Mouse (Mus musculus) embryonic facial prominence, embryonic 11.5 days (tissue): Measurements from ENCODE around the gene Gna12. TPM values are rescaled to one million over a fixed set of nuclear protein-coding genes. Genes with fewer than 3 reads are reported as not detected.

Source experiments
- ATAC-seq: fragments of 200-750 bp; cut with Nextera tagmentation; replicated peaks from 2 replicates; pipeline ENCODE4 v1.8.0; 2017; ENCODE audit warnings: low read depth; ENCODE audit not compliant: insufficient number of reproducible peaks, low FRiP score, low TSS enrichment
- DNase-seq: peaks from one replicate; pipeline ENCODE4 v3.0.0-alpha.2; 2015; ENCODE audit warnings: low spot score
- H3K27ac ChIP-seq: fragments of 300-500 bp; sonication (generic); replicated peaks from 2 replicates; pipeline ENCODE4 v1.5.1; 2014; ENCODE audit warnings: mild to moderate bottlenecking, low read depth, low read length, control low read depth
- H3K27me3 ChIP-seq: fragments of 300-500 bp; sonication (generic); 2 replicates; pipeline ENCODE4 v1.6.1; 2014; ENCODE audit warnings: mild to moderate bottlenecking, low read length, moderate library complexity, mixed read lengths; ENCODE audit not compliant: control insufficient read depth, insufficient read depth
- H3K36me3 ChIP-seq: fragments of 300-500 bp; sonication (generic); replicated peaks from 2 replicates; pipeline ENCODE4 v1.6.1; 2014; ENCODE audit warnings: low read depth, mild to moderate bottlenecking, low read length, moderate library complexity, mixed read lengths; ENCODE audit not compliant: control insufficient read depth, insufficient read depth
- H3K4me1 ChIP-seq: fragments of 300-500 bp; sonication (generic); 2 replicates; pipeline ENCODE4 v1.6.1; 2014; ENCODE audit warnings: low read length, mixed read lengths; ENCODE audit not compliant: control insufficient read depth, insufficient read depth
- H3K4me2 ChIP-seq: fragments of 300-500 bp; sonication (generic); 2 replicates; pipeline ENCODE4 v1.6.1; 2014; ENCODE audit warnings: low read depth, mild to moderate bottlenecking, control low read depth, low read length, moderate library complexity
- H3K4me3 ChIP-seq: fragments of 300-500 bp; sonication (generic); 2 replicates; pipeline ENCODE4 v1.5.1; 2014; ENCODE audit warnings: low read depth, low read length, control low read depth
- H3K9ac ChIP-seq: fragments of 300-500 bp; sonication (generic); replicated peaks from 2 replicates; pipeline ENCODE4 v1.6.1; 2014; ENCODE audit warnings: mild to moderate bottlenecking, control low read depth, low read length
- H3K9me3 ChIP-seq: fragments of 300-500 bp; sonication (generic); replicated peaks from 2 replicates; pipeline ENCODE4 v1.6.1; 2016; ENCODE audit warnings: mild to moderate bottlenecking, low read length, inconsistent platforms, mixed read lengths; ENCODE audit not compliant: control insufficient read depth
- WGBS: fragments of 180-500 bp; shearing (Covaris S2); extraction: QIAGEN DNeasy Blood & Tissue Kit; methylation state at CpG from one replicate; pipeline ENCODE4 v1.1.7; 2014; 5-methylcytosine and 5-hydroxymethylcytosine counted together
- polyA plus RNA-seq: library from polyadenylated mRNA; unstranded; fragments of >200 nt; fragmentation: Nextera tagmentation; extraction: Ambion mirVana; gene quantifications from 2 replicates; pipeline ENCODE4 v1.2.1, GENCODE M21; 2014

The Gna12 gene
- polyA plus RNA-seq, 1 experiment from 2014 or later: 46.8 TPM

- H3K4me3 ChIP-seq: no peak overlapping the region
- no peak overlapping the region for H3K9ac ChIP-seq
- H3K4me1 ChIP-seq: no peaks in the 10 kb centered on the region
- WGBS: 87% methylated on average over 3 of the region's 3 CpGs
- no peaks in the 10 kb centered on the region for H3K9me3 ChIP-seq
- no peak overlapping the region for H3K27ac ChIP-seq
- no peak overlapping the region for H3K4me2 ChIP-seq
- no peaks in the 10 kb centered on the region for H3K27me3 ChIP-seq
- no peaks in the 10 kb centered on the region for H3K36me3 ChIP-seq
- no peak for DNase-seq
- ATAC-seq: no peak
These were observed 28.1 kb upstream of the Gna12 start for GRCm38 (mm10) chr5:140858335-140858734.

GRCm38 (mm10) chr5:140857432-140858154, 27.4 kb upstream of the Gna12 start:
- 50% methylated on average over 8 of the region's 8 CpGs for WGBS

GRCm38 (mm10) chr5:140855909-140856530, 25.8 kb upstream of the Gna12 start:
- H3K4me3 ChIP-seq: no peak overlapping the region
- ATAC-seq (no peak), DNase-seq (no peak)
- no peak overlapping the region for H3K4me2 ChIP-seq
- no peaks in the 10 kb centered on the region for H3K36me3 ChIP-seq
- no peaks in the 10 kb centered on the region for H3K9me3 ChIP-seq
- no peaks in the 10 kb centered on the region for H3K4me1 ChIP-seq
- H3K27me3 ChIP-seq: no peaks in the 10 kb centered on the region
- no peak overlapping the region for H3K27ac ChIP-seq
- WGBS: 59% methylated on average over 11 of the region's 11 CpGs
- H3K9ac ChIP-seq: no peak overlapping the region

More at GRCm38 (mm10) chr5:140857432-140858154, 27.4 kb upstream of the Gna12 start:
- DNase-seq (no peak), ATAC-seq (no peak)
- Histone ChIP-seq H3K27me3 (no peaks in the 10 kb centered on the region), H3K36me3 (no peaks in the 10 kb centered on the region), H3K4me1 (no peaks in the 10 kb centered on the region), H3K4me2 (no peak overlapping the region), H3K4me3 (no peak overlapping the region), H3K9me3 (no peaks in the 10 kb centered on the region), H3K27ac (no peak overlapping the region), H3K9ac (no peak overlapping the region)

- Histone ChIP-seq H3K9me3 (no peaks in the 10 kb centered on the region), H3K9ac (no peak overlapping the region), H3K4me1 (no peaks in the 10 kb centered on the region), H3K27me3 (no peaks in the 10 kb centered on the region), H3K36me3 (no peaks in the 10 kb centered on the region), H3K4me2 (no peak overlapping the region), H3K27ac (no peak overlapping the region), H3K4me3 (no peak overlapping the region)
- WGBS: 83% methylated on average over 4 of the region's 4 CpGs
- no peak for ATAC-seq
- no peak for DNase-seq
These were observed 24.5 kb upstream of the Gna12 start for GRCm38 (mm10) chr5:140854700-140855099.

GRCm38 (mm10) chr5:140853723-140854122, 23.5 kb upstream of the Gna12 start:
- Histone ChIP-seq H3K4me3 (no peak overlapping the region), H3K4me1 (no peaks in the 10 kb centered on the region), H3K9me3 (no peaks in the 10 kb centered on the region), H3K27me3 (no peaks in the 10 kb centered on the region), H3K4me2 (no peak overlapping the region), H3K27ac (no peak overlapping the region), H3K9ac (no peak overlapping the region), H3K36me3 (no peaks in the 10 kb centered on the region)
- DNase-seq (no peak), ATAC-seq (no peak)
- WGBS: 88% methylated on average over 5 of the region's 5 CpGs

- H3K4me2 ChIP-seq: no peak overlapping the region
- H3K36me3 ChIP-seq: no peaks in the 10 kb centered on the region
- no peak overlapping the region for H3K9ac ChIP-seq
- no peaks in the 10 kb centered on the region for H3K4me1 ChIP-seq
- no peak overlapping the region for H3K27ac ChIP-seq
- WGBS: 88% methylated on average over 12 of the region's 12 CpGs
- DNase-seq (no peak), ATAC-seq (no peak)
- no peaks in the 10 kb centered on the region for H3K27me3 ChIP-seq
- H3K4me3 ChIP-seq: no peak overlapping the region
- H3K9me3 ChIP-seq: no peaks in the 10 kb centered on the region
These were observed 22.3 kb upstream of the Gna12 start for GRCm38 (mm10) chr5:140852435-140852996.

GRCm38 (mm10) chr5:140847300-140847729, 17.1 kb upstream of the Gna12 start:
- WGBS: 24% methylated on average over 5 of the region's 5 CpGs
- Histone ChIP-seq H3K36me3 (no peaks in the 10 kb centered on the region), H3K4me3 (no peak overlapping the region), H3K27ac (no peak overlapping the region), H3K9me3 (no peaks in the 10 kb centered on the region), H3K4me2 (no peak overlapping the region), H3K9ac (no peak overlapping the region), H3K4me1 (no peaks in the 10 kb centered on the region), H3K27me3 (no peaks in the 10 kb centered on the region)
- ATAC-seq (peak; percentile 18; the same call in 1 of the 2 replicates), DNase-seq (peak; percentile 69)

GRCm38 (mm10) chr5:140841942-140842341, 11.7 kb upstream of the Gna12 start:
- no peaks in the 10 kb centered on the region for H3K4me1 ChIP-seq
- ATAC-seq (no peak), DNase-seq (no peak)
- no peaks in the 10 kb centered on the region for H3K36me3 ChIP-seq
- H3K4me3 ChIP-seq: no peak overlapping the region
- no peak overlapping the region for H3K9ac ChIP-seq
- H3K4me2 ChIP-seq: no peak overlapping the region
- no peak overlapping the region for H3K27ac ChIP-seq
- WGBS: 80% methylated on average over 4 of the region's 4 CpGs
- H3K27me3 ChIP-seq: no peaks in the 10 kb centered on the region
- H3K9me3 ChIP-seq: no peaks in the 10 kb centered on the region
